8 mouse cellular contexts compared by ENCODE assay signal in genomic region chr2:180171522-180172070, GRCm38 (mm10). TPM values are rescaled to one million over a fixed set of nuclear protein-coding genes. Genes with fewer than 3 reads are reported as not detected.
DNase-seq lines count a peak whose midpoint lies in the region; ATAC-seq and TF ChIP-seq lines count a peak whose summit lies in the region.

No protein-coding gene starts in this region.

- DNase-seq in heart, adult 18-20 months, result no peak
- no peak for DNase-seq in frontal cortex, postnatal 14 days (ENCODE audit: low spot score in 2 of 2)
- no peak for DNase-seq in urinary bladder, postnatal 25 days (ENCODE audit: low spot score)

- TF ChIP-seq POLR2A in myocyte (IDR thresholded peaks at IDR 0.05; ENCODE audit: insufficient read length, low read depth), result peak; percentile 89

- peaks cover 15% of the 10 kb centered on the region for H3K4me1 ChIP-seq in heart, embryonic 16.5 days (ENCODE audit: control insufficient read depth, insufficient read depth, low read length)
- H3K4me1 ChIP-seq in E14TG2a.4 (replicated peaks; ENCODE audit: low read depth, low read length), result peaks cover 51% of the 10 kb centered on the region
- peaks cover 14% of the 10 kb centered on the region for H3K4me1 ChIP-seq in embryonic facial prominence, embryonic 12.5 days
- H3K4me1 ChIP-seq in intestine, postnatal 0 days (replicated peaks; ENCODE audit: control insufficient read depth, insufficient read depth, low read length), result no peaks in the 10 kb centered on the region

- peak overlapping the region; percentile 66 for H3ac ChIP-seq in myocyte (ENCODE audit: control insufficient read depth, insufficient read length)

- H3K36me3 ChIP-seq in heart, embryonic 16.5 days (ENCODE audit: control insufficient read depth, insufficient read depth), result peaks cover 24% of the 10 kb centered on the region
- H3K36me3 ChIP-seq in E14TG2a.4 (ENCODE audit: insufficient read depth, low read length), result peaks cover 45% of the 10 kb centered on the region
- peaks cover 37% of the 10 kb centered on the region for H3K36me3 ChIP-seq in embryonic facial prominence, embryonic 12.5 days
- peaks cover 32% of the 10 kb centered on the region for H3K36me3 ChIP-seq in intestine, postnatal 0 days (ENCODE audit: control insufficient read depth, insufficient read depth)
- H3K36me3 ChIP-seq in myocyte (ENCODE audit: control insufficient read depth, insufficient read depth), result no peaks in the 10 kb centered on the region

- H3K27me3 ChIP-seq in heart, embryonic 16.5 days (ENCODE audit: control insufficient read depth, insufficient read depth, low read length), result no peaks in the 10 kb centered on the region
- no peaks in the 10 kb centered on the region for H3K27me3 ChIP-seq in E14TG2a.4 (ENCODE audit: insufficient read depth, low read length)
- no peaks in the 10 kb centered on the region for H3K27me3 ChIP-seq in embryonic facial prominence, embryonic 12.5 days
- no peaks in the 10 kb centered on the region for H3K27me3 ChIP-seq in intestine, postnatal 0 days (replicated peaks; ENCODE audit: control insufficient read depth, insufficient read depth, low read length)
- no peaks in the 10 kb centered on the region for H3K27me3 ChIP-seq in myocyte (ENCODE audit: control insufficient read depth, insufficient read depth, insufficient read length)

- H3K79me2 ChIP-seq in myocyte (ENCODE audit: control insufficient read depth, insufficient read depth), result peaks cover 27% of the 10 kb centered on the region

- peak overlapping the region; percentile 99 for H3K9ac ChIP-seq in heart, embryonic 16.5 days (ENCODE audit: low read length)
- peak overlapping the region; percentile 95 for H3K9ac ChIP-seq in embryonic facial prominence, embryonic 12.5 days
- H3K9ac ChIP-seq in intestine, postnatal 0 days (ENCODE audit: low read depth, low read length), result peak overlapping the region; percentile 97

- no peak for TF ChIP-seq CTCF in E14TG2a.4 (conservative IDR thresholded peaks at IDR 0.05; ENCODE audit: low read length)
- no peak for TF ChIP-seq CTCF in intestine, postnatal 0 days (IDR thresholded peaks at IDR 0.05; ENCODE audit: low read depth)

- no peaks in the 10 kb centered on the region for H3K9me3 ChIP-seq in heart, embryonic 16.5 days (replicated peaks; ENCODE audit: control insufficient read depth, low read length)
- H3K9me3 ChIP-seq in E14TG2a.4 (ENCODE audit: low read length), result no peaks in the 10 kb centered on the region
- no peaks in the 10 kb centered on the region for H3K9me3 ChIP-seq in embryonic facial prominence, embryonic 12.5 days
- H3K9me3 ChIP-seq in intestine, postnatal 0 days (ENCODE audit: control insufficient read depth), result no peaks in the 10 kb centered on the region

- peak; percentile 73 for ATAC-seq in heart, embryonic 16.5 days (replicated peaks; ENCODE audit: extremely low read depth, insufficient read depth, low FRiP score)
- ATAC-seq in embryonic facial prominence, embryonic 12.5 days (ENCODE audit: insufficient number of reproducible peaks, insufficient read depth, low FRiP score, low TSS enrichment), result peak; percentile 73
- peak; percentile 62 for ATAC-seq in intestine, postnatal 0 days

- under 1% methylated on average over 79 of the region's 80 CpGs for WGBS in heart, embryonic 16.5 days
- under 1% methylated on average over 80 of the region's 80 CpGs for WGBS in embryonic facial prominence, embryonic 12.5 days
- WGBS in intestine, postnatal 0 days, result under 1% methylated on average over 72 of the region's 80 CpGs

- peak overlapping the region; percentile 95 for H3K27ac ChIP-seq in heart, embryonic 16.5 days (ENCODE audit: low read length)
- peak overlapping the region; percentile 85 for H3K27ac ChIP-seq in embryonic facial prominence, embryonic 12.5 days
- H3K27ac ChIP-seq in intestine, postnatal 0 days (ENCODE audit: low read depth, low read length), result peak overlapping the region; percentile 97

- peak overlapping the region; percentile 84 for H3K4me2 ChIP-seq in heart, embryonic 16.5 days (ENCODE audit: low read depth, low read length)
- H3K4me2 ChIP-seq in embryonic facial prominence, embryonic 12.5 days (replicated peaks), result peak overlapping the region; percentile 90
- H3K4me2 ChIP-seq in intestine, postnatal 0 days (replicated peaks; ENCODE audit: low read depth), result peak overlapping the region; percentile 88
- H3K4me2 ChIP-seq in myocyte (ENCODE audit: low read depth), result peak overlapping the region; percentile 99

- peak overlapping the region; percentile 97 for H3K4me3 ChIP-seq in heart, embryonic 16.5 days (ENCODE audit: low read length)
- H3K4me3 ChIP-seq in E14TG2a.4 (replicated peaks; ENCODE audit: low read length) (peak overlapping the region; percentile 92), myocyte (peak overlapping the region; percentile 52)
- H3K4me3 ChIP-seq in embryonic facial prominence, embryonic 12.5 days, result peak overlapping the region; percentile 98
- peak overlapping the region; percentile 98 for H3K4me3 ChIP-seq in intestine, postnatal 0 days (ENCODE audit: low read depth, low read length)

TF ChIP-seq in myocyte, 11 proteins besides CTCF, POLR2A, EP300 and RAD21:
- TF ChIP-seq REST (IDR thresholded peaks at IDR 0.05; ENCODE audit: insufficient read depth, insufficient read length) (no peak), SRF (IDR thresholded peaks at IDR 0.05; ENCODE audit: control insufficient read depth, insufficient read length, low read depth) (no peak), POLR2AphosphoS2 (IDR thresholded peaks at IDR 0.05; ENCODE audit: insufficient read length, low read depth) (peak; percentile 54), MYOG (IDR thresholded peaks at IDR 0.05; ENCODE audit: control insufficient read depth in 1 of 3, insufficient read depth in 1 of 3, insufficient read length in 2 of 3, low read depth in 2 of 3) (no peak), TCF12 (IDR thresholded peaks at IDR 0.05; ENCODE audit: insufficient read depth, poor library complexity, severe bottlenecking) (no peak), MYOD1 (IDR thresholded peaks at IDR 0.05; ENCODE audit: control insufficient read depth in 1 of 3, insufficient read length in 2 of 3, low read depth in 2 of 3) (peak in 1 of 3 experiments; percentile 15)
TF ChIP-seq in myocyte: peak in this region for 2.

RNA-seq across cellular contexts. Expression of gene Adrm1, which starts 0.3 kb away (rescaled TPM):
- polyA plus RNA-seq in heart, embryonic 16.5 days (2015; fragmentation: Nextera tagmentation; extraction: Ambion mirVana), result 133 and 148 TPM in 2 replicates
- total RNA-seq in heart, adult 18-20 months (2021), result 10 to 100 TPM; 84.0 to 86.8 TPM
- 202 and 204 TPM in 2 replicates for polyA plus RNA-seq in embryonic facial prominence, embryonic 12.5 days (2016; fragmentation: Nextera tagmentation; extraction: Ambion mirVana)
- 132 and 142 TPM in 2 replicates for polyA plus RNA-seq in intestine, postnatal 0 days (2015; fragmentation: Nextera tagmentation; extraction: Ambion mirVana)
- polyA plus RNA-seq in myocyte (2012; fragmentation: generic; extraction: Trizol), result 188 TPM

RNA-seq across cellular contexts. Expression of gene Osbpl2, which starts 52.5 kb away (rescaled TPM):
- 35.0 TPM in 2 replicates for polyA plus RNA-seq in heart, embryonic 16.5 days (2015; fragmentation: Nextera tagmentation; extraction: Ambion mirVana)
- 10 to 100 TPM; 32.9 to 36.0 TPM for total RNA-seq in heart, adult 18-20 months (2021)
- polyA plus RNA-seq in embryonic facial prominence, embryonic 12.5 days (2016; fragmentation: Nextera tagmentation; extraction: Ambion mirVana), result 40.9 and 41.8 TPM in 2 replicates
- 22.9 and 26.4 TPM in 2 replicates for polyA plus RNA-seq in intestine, postnatal 0 days (2015; fragmentation: Nextera tagmentation; extraction: Ambion mirVana)
- 34.8 TPM for polyA plus RNA-seq in myocyte (2012; fragmentation: generic; extraction: Trizol)

RNA-seq across cellular contexts. Expression of gene Lama5, which starts 54.1 kb away (rescaled TPM):
- 17.7 and 32.1 TPM in 2 replicates for polyA plus RNA-seq in heart, embryonic 16.5 days (2015; fragmentation: Nextera tagmentation; extraction: Ambion mirVana)
- 10 to 100 TPM; 72.2 to 78.5 TPM for total RNA-seq in heart, adult 18-20 months (2021)
- polyA plus RNA-seq in embryonic facial prominence, embryonic 12.5 days (2016; fragmentation: Nextera tagmentation; extraction: Ambion mirVana), result 14.2 and 16.7 TPM in 2 replicates
- polyA plus RNA-seq in intestine, postnatal 0 days (2015; fragmentation: Nextera tagmentation; extraction: Ambion mirVana), result 19.8 and 23.5 TPM in 2 replicates
- polyA plus RNA-seq in myocyte (2012; fragmentation: generic; extraction: Trizol), result 80.8 TPM
